Mouse (Mus musculus) liver, postnatal 0 days (tissue): Measurements from ENCODE around the gene Ing5. TPM values are rescaled to one million over a fixed set of nuclear protein-coding genes. Genes with fewer than 3 reads are reported as not detected.

Experiments used
- ATAC-seq: fragments of 200-750 bp; cut with Nextera tagmentation; 2 replicates; pipeline ENCODE4 v1.8.0; 2017; ENCODE audit warnings: mild to moderate bottlenecking, moderate library complexity
- DNase-seq: peaks from one replicate; pipeline ENCODE4 v3.0.0-alpha.2; 2016
- H3K27ac ChIP-seq: fragments of 300-500 bp; sonication (generic); 2 replicates; pipeline ENCODE4 v1.5.1; 2014; ENCODE audit warnings: antibody characterized with exemption, moderate library complexity, mild to moderate bottlenecking, low read depth
- H3K27me3 ChIP-seq: fragments of 300-500 bp; sonication (generic); 2 replicates; pipeline ENCODE4 v1.6.1; 2014; ENCODE audit warnings: low read length, control low read depth, mixed read lengths; ENCODE audit not compliant: insufficient read depth
- H3K36me3 ChIP-seq: fragments of 300-500 bp; sonication (generic); replicated peaks from 2 replicates; pipeline ENCODE4 v1.6.1; 2014; ENCODE audit warnings: mild to moderate bottlenecking, control low read depth, low read length, moderate library complexity, mixed read lengths; ENCODE audit not compliant: insufficient read depth
- H3K4me1 ChIP-seq: fragments of 300-500 bp; sonication (generic); 2 replicates; pipeline ENCODE4 v1.6.1; 2014; ENCODE audit warnings: antibody characterized with exemption, mild to moderate bottlenecking, control low read depth; ENCODE audit not compliant: insufficient read depth
- H3K4me2 ChIP-seq: fragments of 300-500 bp; sonication (generic); 2 replicates; pipeline ENCODE4 v1.6.1; 2014; ENCODE audit warnings: low read depth, mild to moderate bottlenecking, low read length, moderate library complexity, mixed read lengths
- H3K4me3 ChIP-seq: fragments of 300-500 bp; sonication (generic); 2 replicates; pipeline ENCODE4 v1.5.1; 2014; ENCODE audit warnings: low read depth, low read length
- H3K9ac ChIP-seq: fragments of 300-500 bp; sonication (generic); replicated peaks from 2 replicates; pipeline ENCODE4 v1.6.1; 2014; ENCODE audit warnings: mild to moderate bottlenecking, moderate library complexity
- H3K9me3 ChIP-seq: fragments of 300-500 bp; sonication (generic); 2 replicates; pipeline ENCODE4 v1.6.1; 2016; ENCODE audit warnings: mild to moderate bottlenecking, control low read depth, low read length, mixed read lengths
- CTCF ChIP-seq: sonication (generic); IDR thresholded peaks from 2 replicates; pipeline ENCODE4 v1.5.1; 2016; ENCODE audit warnings: antibody characterized with exemption, low read depth
- EP300 ChIP-seq: IDR thresholded peaks from 2 replicates; pipeline ENCODE4 v1.6.1; 2016; ENCODE audit warnings: antibody characterized with exemption, low read depth, mild to moderate bottlenecking
- WGBS: fragments of 180-500 bp; shearing (Covaris S2); extraction: QIAGEN DNeasy Blood & Tissue Kit; methylation state at CpG from one replicate; pipeline ENCODE4 v1.1.7; 2014; ENCODE audit not compliant: insufficient replicate concordance; 5-methylcytosine and 5-hydroxymethylcytosine counted together
- polyA plus RNA-seq: library from polyadenylated mRNA; unstranded; fragments of >200 nt; fragmentation: Nextera tagmentation; extraction: Ambion mirVana; gene quantifications from 2 replicates; pipeline ENCODE4 v1.2.1, GENCODE M21; 2015

Ing5 gene
- polyA plus RNA-seq, 1 experiment from 2014 or later = 5.7 TPM

- ATAC-seq (no peak), DNase-seq (no peak)
- WGBS = 95% methylated on average over 3 of the region's 3 CpGs
- H3K27me3 ChIP-seq = no peaks in the 10 kb centered on the region
- peaks cover 9% of the 10 kb centered on the region for H3K4me1 ChIP-seq
- no peak overlapping the region for H3K9ac ChIP-seq
- peaks cover 67% of the 10 kb centered on the region for H3K36me3 ChIP-seq
- H3K27ac ChIP-seq = no peak overlapping the region
- H3K9me3 ChIP-seq = no peaks in the 10 kb centered on the region
- no peak overlapping the region for H3K4me2 ChIP-seq
- TF ChIP-seq EP300 (no peak), CTCF (no peak)
- H3K4me3 ChIP-seq = no peak overlapping the region
Observed at GRCm38 (mm10) chr1:93810011-93810410, 6.2 kb downstream of the Ing5 start.

- Histone ChIP-seq H3K36me3 (peaks cover 77% of the 10 kb centered on the region), H3K4me1 (no peaks in the 10 kb centered on the region), H3K4me2 (no peak overlapping the region), H3K4me3 (no peak overlapping the region), H3K9ac (no peak overlapping the region), H3K27me3 (no peaks in the 10 kb centered on the region), H3K27ac (no peak overlapping the region), H3K9me3 (no peaks in the 10 kb centered on the region)
- DNase-seq = no peak
- TF ChIP-seq CTCF (no peak), EP300 (no peak)
- no peak for ATAC-seq
- WGBS = 82% methylated on average over 8 of the region's 8 CpGs
Observed at GRCm38 (mm10) chr1:93811495-93812039, 7.8 kb downstream of the Ing5 start.

GRCm38 (mm10) chr1:93817823-93818532, 14.2 kb downstream of the Ing5 start:
- DNase-seq = no peak
- no peak overlapping the region for H3K4me2 ChIP-seq
- H3K9me3 ChIP-seq = no peaks in the 10 kb centered on the region
- H3K27me3 ChIP-seq = no peaks in the 10 kb centered on the region
- no peak for ATAC-seq
- 74% methylated on average over 8 of the region's 8 CpGs for WGBS
- no peak overlapping the region for H3K9ac ChIP-seq
- H3K4me3 ChIP-seq = no peak overlapping the region
- peaks cover 73% of the 10 kb centered on the region for H3K36me3 ChIP-seq
- TF ChIP-seq EP300 (no peak), CTCF (no peak)
- H3K27ac ChIP-seq = peak overlapping the region; percentile 63
- H3K4me1 ChIP-seq = no peaks in the 10 kb centered on the region

GRCm38 (mm10) chr1:93818722-93819121, 15.0 kb downstream of the Ing5 start:
- no peaks in the 10 kb centered on the region; the same call in 1 of the 2 replicates for H3K4me1 ChIP-seq
- H3K9me3 ChIP-seq = no peaks in the 10 kb centered on the region
- no peak overlapping the region for H3K4me2 ChIP-seq
- no peak for DNase-seq
- WGBS = 86% methylated on average over 7 of the region's 7 CpGs
- peaks cover 66% of the 10 kb centered on the region for H3K36me3 ChIP-seq
- TF ChIP-seq EP300 (no peak), CTCF (no peak)
- H3K9ac ChIP-seq = no peak overlapping the region
- ATAC-seq = no peak
- no peak overlapping the region for H3K4me3 ChIP-seq
- peak overlapping the region; percentile 63 for H3K27ac ChIP-seq
- no peaks in the 10 kb centered on the region for H3K27me3 ChIP-seq

GRCm38 (mm10) chr1:93823796-93824495, 20.2 kb downstream of the Ing5 start:
- Histone ChIP-seq H3K9me3 (no peaks in the 10 kb centered on the region), H3K27me3 (no peaks in the 10 kb centered on the region), H3K27ac (peak overlapping the region; percentile 99), H3K9ac (peak overlapping the region; percentile 77), H3K4me2 (peak overlapping the region; percentile 84), H3K36me3 (peaks cover 22% of the 10 kb centered on the region), H3K4me1 (peaks cover 20% of the 10 kb centered on the region), H3K4me3 (no peak overlapping the region; the same call in 1 of the 2 replicates)
- ATAC-seq (no peak), DNase-seq (no peak)
- 67% methylated on average over 3 of the region's 3 CpGs for WGBS
- TF ChIP-seq EP300 = no peak
- no peak for TF ChIP-seq CTCF

GRCm38 (mm10) chr1:93824609-93825008, 20.8 kb downstream of the Ing5 start, which contains the start of gene D2hgdh:
Gene D2hgdh (plus strand): TSS chr1:93824909.
- H3K4me2 ChIP-seq = peak within 1 kb of the TSS; percentile 84
- DNase-seq (no peak), ATAC-seq (peak; percentile 12)
- peak within 1 kb of the TSS; percentile 53 for H3K4me3 ChIP-seq
- peaks cover 15% of the 10 kb centered on the region for H3K36me3 ChIP-seq
- peak within 1 kb of the TSS; percentile 77 for H3K9ac ChIP-seq
- peak within 1 kb of the TSS; percentile 99 for H3K27ac ChIP-seq
- TF ChIP-seq EP300 (0 out of 2 replicates have a peak, but pooled peaks have one; percentile 1), CTCF (no peak)
- WGBS = 11% methylated on average over 10 of the region's 10 CpGs
- H3K4me1 ChIP-seq = peaks cover 20% of the 10 kb centered on the region
- no peaks in the 10 kb centered on the region for H3K27me3 ChIP-seq
- no peaks in the 10 kb centered on the region for H3K9me3 ChIP-seq
